Mouse (Mus musculus) olfactory bulb, adult 2 months (tissue): ENCODE results near the gene Ccdc93. TPM values are rescaled to one million over a fixed set of nuclear protein-coding genes. Genes with fewer than 3 reads are reported as not detected.

Experiments used
- H3K27ac ChIP-seq: fragments of 200-500 bp; 2 replicates; pipeline ENCODE4 v1.5.1; 2012; ENCODE audit warnings: low read depth, low read length; ENCODE audit not compliant: insufficient read depth
- H3K4me1 ChIP-seq: fragments of 200-500 bp; 2 replicates; pipeline ENCODE4 v1.6.1; 2012; ENCODE audit warnings: low read length; ENCODE audit not compliant: control insufficient read depth, insufficient read depth
- H3K4me3 ChIP-seq: fragments of 200-500 bp; 2 replicates; pipeline ENCODE4 v1.5.1; 2012; ENCODE audit warnings: mild to moderate bottlenecking, low read depth, low read length, moderate library complexity; ENCODE audit not compliant: insufficient read depth
- CTCF ChIP-seq: fragments of 200-500 bp; IDR thresholded peaks from 2 replicates; pipeline ENCODE4 v1.5.1; 2012; ENCODE audit warnings: low read depth, mild to moderate bottlenecking, low read length, moderate library complexity; ENCODE audit not compliant: insufficient read depth
- POLR2A ChIP-seq: fragments of 200-500 bp; IDR thresholded peaks from 2 replicates; pipeline ENCODE4 v1.6.1; 2012; ENCODE audit warnings: mild to moderate bottlenecking, low read depth, low read length, moderate library complexity; ENCODE audit not compliant: insufficient read depth
- whole genome bisulfite sequencing: fragments of 180-500 bp; shearing (Covaris S2); methylation state at CpG from one replicate; pipeline ENCODE4 v1.1.7; 2018; 5-methylcytosine and 5-hydroxymethylcytosine counted together
- polyA plus RNA-seq: library from polyadenylated mRNA; stranded (reverse); fragments of >200 nt; gene quantifications from 2 replicates; pipeline ENCODE4 v1.2.4, GENCODE M21; 2012; ENCODE audit warnings: low replicate concordance; ENCODE audit not compliant: missing spikeins, insufficient read depth, insufficient read length

The Ccdc93 gene
- polyA plus RNA-seq, 1 experiment: not detected

GRCm38 (mm10) chr1:121394764-121395163, 36.1 kb upstream of the Ccdc93 start:
- TF ChIP-seq CTCF: no peak
- TF ChIP-seq POLR2A: no peak
- Histone ChIP-seq H3K4me1 (no peaks in the 10 kb centered on the region; the same call in 1 of the 2 replicates), H3K27ac (no peak overlapping the region), H3K4me3 (no peak overlapping the region)
- WGBS: 47% methylated on average over 5 of the region's 5 CpGs

DNA sequence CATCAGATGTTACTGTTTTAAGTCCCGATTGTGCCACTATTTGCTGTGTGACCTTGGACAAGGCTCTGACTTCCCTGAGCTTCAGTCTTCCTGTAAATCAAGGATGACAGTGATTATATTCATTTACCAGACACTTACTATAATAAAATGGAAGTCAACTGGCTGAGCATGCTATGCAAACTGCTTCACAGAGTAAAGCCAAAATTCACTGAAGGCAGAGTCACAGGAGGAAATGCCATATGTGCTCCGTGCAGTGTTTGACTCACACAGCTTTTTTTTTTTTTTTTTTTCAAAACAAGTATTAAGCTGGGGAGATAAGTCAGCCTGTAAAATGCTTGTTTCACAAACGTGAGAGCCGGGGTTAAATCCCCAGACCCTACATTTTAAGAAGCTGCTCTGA, 34.3 kb upstream of the Ccdc93 start:
- WGBS: 69% methylated on average over 4 of the region's 4 CpGs
- Histone ChIP-seq H3K27ac (no peak overlapping the region), H3K4me1 (no peaks in the 10 kb centered on the region; the same call in 1 of the 2 replicates), H3K4me3 (no peak overlapping the region)
- TF ChIP-seq CTCF: no peak
- TF ChIP-seq POLR2A: no peak

DNA sequence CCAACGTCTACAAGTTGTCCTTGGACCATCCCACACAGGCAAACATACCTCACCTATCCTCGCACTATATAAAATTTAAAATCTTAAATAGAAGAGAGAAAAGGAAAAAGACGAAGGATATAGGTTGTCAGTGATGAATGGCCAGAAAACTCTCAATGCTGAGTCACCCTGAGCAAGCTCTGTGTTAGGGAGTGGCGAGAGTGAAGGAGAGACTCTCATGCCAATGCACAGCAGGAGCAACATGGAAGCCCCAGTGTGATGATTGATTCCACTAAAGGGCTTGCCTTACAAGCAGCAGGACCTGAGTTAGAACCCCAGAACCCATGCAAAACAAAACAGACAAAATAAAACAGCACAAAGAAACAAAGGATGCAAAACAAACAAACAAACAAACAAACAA, 32.6 kb upstream of the Ccdc93 start:
- H3K27ac ChIP-seq: no peak overlapping the region
- H3K4me1 ChIP-seq: no peaks in the 10 kb centered on the region; the same call in 1 of the 2 replicates
- 88% methylated on average over 4 of the region's 4 CpGs for WGBS
- no peak overlapping the region for H3K4me3 ChIP-seq
- no peak for TF ChIP-seq CTCF
- TF ChIP-seq POLR2A: no peak

- 44% methylated on average over 14 of the region's 14 CpGs for WGBS
- Histone ChIP-seq H3K27ac (no peak overlapping the region), H3K4me3 (no peak overlapping the region), H3K4me1 (no peaks in the 10 kb centered on the region; the same call in 1 of the 2 replicates)
- no peak for TF ChIP-seq CTCF
- no peak for TF ChIP-seq POLR2A
Observed at GRCm38 (mm10) chr1:121398986-121399881, 31.6 kb upstream of the Ccdc93 start.

- H3K4me3 ChIP-seq: no peak overlapping the region
- 9% methylated on average over 4 of the region's 4 CpGs for WGBS
Observed at GRCm38 (mm10) chr1:121400243-121400642, 30.6 kb upstream of the Ccdc93 start.

GRCm38 (mm10) chr1:121419084-121419483, 11.8 kb upstream of the Ccdc93 start:
- 34% methylated on average over 4 of the region's 4 CpGs for WGBS
- Histone ChIP-seq H3K4me3 (no peak overlapping the region), H3K27ac (no peak overlapping the region), H3K4me1 (no peaks in the 10 kb centered on the region)
- no peak for TF ChIP-seq POLR2A
- TF ChIP-seq CTCF: no peak

More at GRCm38 (mm10) chr1:121400243-121400642, 30.6 kb upstream of the Ccdc93 start:
- TF ChIP-seq CTCF (no peak), POLR2A (no peak)
- H3K27ac ChIP-seq: no peak overlapping the region
- H3K4me1 ChIP-seq: no peaks in the 10 kb centered on the region

DNA sequence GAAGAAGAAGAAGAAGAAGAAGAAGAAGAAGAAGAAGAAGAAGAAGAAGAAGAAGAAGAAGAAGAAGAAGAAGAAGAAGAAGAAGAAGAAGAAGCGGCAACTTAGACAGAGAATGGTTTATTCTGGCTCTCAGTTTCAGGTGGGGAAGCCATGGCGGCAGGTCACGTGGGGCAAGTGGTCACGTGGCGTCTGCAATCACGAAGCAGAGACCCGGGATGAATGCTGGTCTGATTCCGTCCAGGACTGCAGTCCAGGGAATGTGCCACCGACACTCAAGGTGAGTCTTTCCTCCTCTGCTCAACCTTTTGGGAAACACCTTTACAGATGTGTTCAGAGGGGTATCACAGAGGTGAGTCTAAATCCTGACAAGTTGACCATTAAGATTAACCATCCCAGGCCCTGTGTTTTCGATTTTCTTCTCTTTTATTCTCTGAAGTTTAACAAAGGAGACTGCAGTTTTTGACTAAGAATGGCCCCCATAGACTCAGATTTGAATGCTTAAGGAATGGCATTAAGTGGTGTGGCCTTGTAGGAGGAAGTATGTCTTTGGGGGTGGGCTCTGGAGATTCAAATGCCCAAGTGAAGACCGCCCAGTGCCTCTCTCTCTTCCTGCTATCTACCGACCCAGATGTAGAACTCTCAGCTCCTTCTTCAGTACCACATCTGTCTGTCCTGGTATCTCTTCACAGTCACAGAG, 11.1 kb upstream of the Ccdc93 start:
- no peak for TF ChIP-seq CTCF
- no peak for TF ChIP-seq POLR2A
- H3K27ac ChIP-seq: no peak overlapping the region
- no peaks in the 10 kb centered on the region for H3K4me1 ChIP-seq
- no peak overlapping the region for H3K4me3 ChIP-seq
- 91% methylated on average over 12 of the region's 12 CpGs for WGBS

GRCm38 (mm10) chr1:121430183-121430937, 489 bp upstream of the Ccdc93 start:
- WGBS: 15% methylated on average over 6 of the region's 6 CpGs
- TF ChIP-seq POLR2A (no peak), CTCF (no peak)
- Histone ChIP-seq H3K4me3 (no peak overlapping the region), H3K27ac (no peak overlapping the region), H3K4me1 (peaks cover 6% of the 10 kb centered on the region)
